In the genomic region with DNA sequence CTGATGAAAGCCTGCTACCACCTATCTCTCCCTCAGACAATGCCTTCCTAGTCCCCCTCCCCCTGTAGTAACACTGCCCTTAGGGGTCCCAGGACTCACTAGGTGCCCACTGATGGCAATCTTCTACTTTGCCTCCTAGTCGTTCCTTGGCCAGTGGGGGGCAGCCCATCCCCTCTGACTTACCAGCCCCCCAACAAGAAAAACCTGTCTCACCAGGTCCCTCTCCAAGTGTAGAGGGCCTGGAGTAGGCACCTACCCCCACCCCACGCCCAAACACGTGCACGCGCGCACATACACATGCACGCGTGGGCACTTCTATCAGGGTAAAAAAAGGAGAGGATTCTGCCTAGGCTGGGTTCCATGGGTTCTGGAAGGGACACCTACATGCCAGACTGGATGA, we compare ENCODE assay signal across 23 mouse cellular contexts.
A peak's percentile ranks its signal among the peaks of the same experiment; 100 is the strongest.
DNase-seq lines count a peak whose midpoint lies in the region; ATAC-seq lines count a peak whose summit lies in the region.
"Had no signal": no experiment of that assay in that cellular context is flagged by ENCODE, and none has a peak within 500 bp of the region (broad histone marks: within the 10 kb centered on the region; RNA-seq: fewer than 3 reads in every experiment).

No protein-coding gene starts in this region.

- H3K4me3 ChIP-seq in hindbrain, embryonic 10.5 days = no peak overlapping the region
- H3K4me3 ChIP-seq in hindbrain, embryonic 13.5 days = no peak overlapping the region
- H3K4me3 ChIP-seq: gastrocnemius, adult 2 months; heart, embryonic 10.5 days; left cerebral cortex, adult 2 months; limb, embryonic 12.5 days; liver, embryonic 13.5 days; midbrain, embryonic 15.5 days; myocyte had no signal

- H3K36me3 ChIP-seq in hindbrain, embryonic 10.5 days = no peaks in the 10 kb centered on the region
- H3K36me3 ChIP-seq in hindbrain, embryonic 13.5 days = no peaks in the 10 kb centered on the region
- H3K36me3 ChIP-seq: heart, embryonic 10.5 days; limb, embryonic 12.5 days; liver, embryonic 13.5 days; midbrain, embryonic 15.5 days had no signal

- WGBS in hindbrain, embryonic 10.5 days = 91% methylated on average over 8 of the region's 8 CpGs
- 86% methylated on average over 8 of the region's 8 CpGs for WGBS in hindbrain, embryonic 13.5 days

- 0 out of 2 replicates have a peak overlapping the region, but pooled peaks have one; percentile 6 for H3K27ac ChIP-seq in hindbrain, embryonic 10.5 days
- H3K27ac ChIP-seq in hindbrain, embryonic 13.5 days = no peak overlapping the region
- H3K27ac ChIP-seq: hindbrain, embryonic 14.5 days; left cerebral cortex, adult 2 months; liver, embryonic 13.5 days; midbrain, embryonic 15.5 days had no signal

- H3K27me3 ChIP-seq in hindbrain, embryonic 10.5 days (ENCODE audit: insufficient read depth, poor library complexity, severe bottlenecking) = peaks cover 20% of the 10 kb centered on the region; the same call in 1 of the 2 replicates
- 0 out of 2 replicates have a peak, but pooled peaks cover 4% of the 10 kb centered on the region for H3K27me3 ChIP-seq in hindbrain, embryonic 13.5 days
- H3K27me3 ChIP-seq: liver, embryonic 13.5 days; midbrain, embryonic 15.5 days had no signal

- no peak for DNase-seq in hindbrain, embryonic 10.5 days (ENCODE audit: low spot score)
- DNase-seq in urinary bladder, postnatal 25 days (ENCODE audit: low spot score) = peak; percentile 20
- no peak for DNase-seq in urinary bladder, postnatal 10 days (ENCODE audit: low spot score)
- DNase-seq in lung, postnatal 36 days = peak; percentile 63
- DNase-seq in left cerebral cortex, postnatal 4 days = no peak
- no peak for DNase-seq in adrenal gland, postnatal 10 days
- DNase-seq: adrenal gland, postnatal 14 days; cerebellum, postnatal 14 days; gastrocnemius, adult 2 months; heart, postnatal 10 days; kidney, adult 8-10 months; kidney, postnatal 25 days; liver, embryonic 13.5 days; spleen, adult 18-20 months had no signal

- no peak overlapping the region for H3K9ac ChIP-seq in hindbrain, embryonic 13.5 days
- H3K9ac ChIP-seq: hindbrain, embryonic 14.5 days; limb, embryonic 12.5 days; liver, embryonic 13.5 days; midbrain, embryonic 15.5 days had no signal

- no peaks in the 10 kb centered on the region for H3K9me3 ChIP-seq in hindbrain, embryonic 10.5 days
- H3K9me3 ChIP-seq in hindbrain, embryonic 13.5 days = no peaks in the 10 kb centered on the region
- H3K9me3 ChIP-seq: heart, embryonic 10.5 days; limb, embryonic 12.5 days; liver, embryonic 13.5 days; midbrain, embryonic 15.5 days had no signal

- H3K4me1 ChIP-seq in hindbrain, embryonic 10.5 days (replicated peaks) = peaks cover 61% of the 10 kb centered on the region
- H3K4me1 ChIP-seq in hindbrain, embryonic 13.5 days (replicated peaks) = peaks cover 49% of the 10 kb centered on the region
- H3K4me1 ChIP-seq: liver, embryonic 13.5 days had no signal

- intact Hi-C loops in left cerebral cortex, postnatal 4 days (cut with DNase I) = loop anchor here (5.0 kb wide), 1 partner anchor 77 kb away; a partner anchor contains a TSS

- no peak for ATAC-seq in hindbrain, embryonic 13.5 days (ENCODE audit: low FRiP score)
- ATAC-seq: activated CD4-positive, CD25-positive, alpha-beta regulatory T cell, adult 4 months; CD4-positive, CD25-positive, alpha-beta regulatory T cell, adult 4 months; midbrain, embryonic 15.5 days had no signal

- no peak overlapping the region for H3K4me2 ChIP-seq in hindbrain, embryonic 13.5 days
- H3K4me2 ChIP-seq: hindbrain, embryonic 14.5 days; limb, embryonic 12.5 days; liver, embryonic 13.5 days; midbrain, embryonic 15.5 days had no signal

Comparison
In these comparisons a context has a peak if more than half of its experiments do, and no peak if none do; other contexts are left out.
1. DNase-seq: peak in urinary bladder, postnatal 25 days (single experiment) and lung, postnatal 36 days (single experiment); none in hindbrain, embryonic 10.5 days (single experiment), urinary bladder, postnatal 10 days (single experiment), left cerebral cortex, postnatal 4 days (single experiment) and adrenal gland, postnatal 10 days (single experiment).